Mouse (Mus musculus) C2C12 (cell line): Measurements from ENCODE around the gene Chmp2b. TPM values are rescaled to one million over a fixed set of nuclear protein-coding genes. Genes with fewer than 3 reads are reported as not detected.

Source experiments
- H3K27me3 ChIP-seq: one replicate; pipeline ENCODE4 v1.6.1; 2011; ENCODE audit not compliant: control insufficient read depth, insufficient read depth, insufficient read length
- H3K36me3 ChIP-seq: one replicate; pipeline ENCODE4 v1.6.1; 2011; ENCODE audit not compliant: control insufficient read depth, insufficient read depth
- H3K4me3 ChIP-seq: one replicate; pipeline ENCODE4 v1.5.1; 2011; ENCODE audit warnings: mild to moderate bottlenecking, control low read depth; ENCODE audit not compliant: poor library complexity, insufficient read depth, severe bottlenecking
- H3K79me2 ChIP-seq: one replicate; pipeline ENCODE4 v1.6.1; 2011; ENCODE audit not compliant: control insufficient read depth, insufficient read depth
- H3K79me3 ChIP-seq: one replicate; pipeline ENCODE4 v1.6.1; 2011; ENCODE audit warnings: low read depth, control low read depth
- H3ac ChIP-seq: one replicate; pipeline ENCODE3; 2011; ENCODE audit warnings: low read depth; ENCODE audit not compliant: control insufficient read depth, insufficient read length
- CEBPB ChIP-seq: IDR thresholded peaks from one replicate; pipeline ENCODE4 v1.6.1; 2011; ENCODE audit warnings: low read depth, mild to moderate bottlenecking, control low read depth, moderate library complexity
- CTCF ChIP-seq: IDR thresholded peaks from one replicate; pipeline ENCODE4 v1.5.1; 2011; ENCODE audit not compliant: control insufficient read depth, insufficient read depth, insufficient read length
- FOSL1 ChIP-seq: IDR thresholded peaks from one replicate; pipeline ENCODE4 v1.8.0; 2011; ENCODE audit warnings: mild to moderate bottlenecking, low read length; ENCODE audit not compliant: poor library complexity, insufficient read depth, severe bottlenecking
- MAX ChIP-seq: IDR thresholded peaks from one replicate; pipeline ENCODE4 v1.6.1; 2011; ENCODE audit warnings: mild to moderate bottlenecking, control low read depth
- MYOD1 ChIP-seq: IDR thresholded peaks from one replicate; pipeline ENCODE4 v1.6.1; 2011; ENCODE audit warnings: low read depth; ENCODE audit not compliant: control insufficient read depth, insufficient read length
- MYOG ChIP-seq: IDR thresholded peaks from one replicate; pipeline ENCODE4 v1.6.1; 2011; ENCODE audit not compliant: control insufficient read depth, insufficient read length; ENCODE audit errors: extremely low read depth
- USF1 ChIP-seq: IDR thresholded peaks from one replicate; pipeline ENCODE4 v1.6.1; 2011; ENCODE audit warnings: low read depth, mild to moderate bottlenecking, control low read depth, moderate library complexity
- long read RNA-seq, 2 experiments: library from polyadenylated mRNA; unstranded; transcript quantifications; one replicate each; pipeline ENCODE4 v2.0.0; 2019 to 2020
- polyA plus RNA-seq: library from polyadenylated mRNA; unstranded; fragments of >200 nt; fragmentation: generic; extraction: Trizol; gene quantifications from one replicate; pipeline ENCODE4 v1.2.1, GENCODE M21; 2012; ENCODE audit warnings: missing spikeins

Chmp2b gene
- polyA plus RNA-seq, result 22.2 TPM
- long read RNA-seq, experiment 1, transcript Chmp2b-201 (6 exons, 1,872 nt), result major isoform, 56 of 64 reads
- long read RNA-seq, experiment 1, partial matches to known transcripts, result 7 of 64 reads
- long read RNA-seq, experiment 1, other reads (novel, unspliced or antisense), result 0 of 64 reads
- long read RNA-seq, experiment 2, transcript Chmp2b-201 (6 exons, 1,872 nt), result major isoform, 171 of 178 reads
- long read RNA-seq, experiment 2, partial matches to known transcripts, result 2 of 178 reads
- long read RNA-seq, experiment 2, other reads (novel, unspliced or antisense), result 2 of 178 reads

GRCm38 (mm10) chr16:65561963-65562863 lies at the start of gene Chmp2b:
TSS of gene Chmp2b (minus strand) at chr16:65562726.
- Histone ChIP-seq H3K4me3 (peak within 1 kb of the TSS; percentile 72), H3K36me3 (no peaks in the 10 kb centered on the region), H3ac (peak within 1 kb of the TSS; percentile 80), H3K79me2 (peaks cover 50% of the 10 kb centered on the region), H3K79me3 (peaks cover 34% of the 10 kb centered on the region), H3K27me3 (no peaks in the 10 kb centered on the region)
- no peak for TF ChIP-seq USF1
- no peak for TF ChIP-seq MAX
- TF ChIP-seq FOSL1, result no peak
- no peak for TF ChIP-seq CTCF
- no peak for TF ChIP-seq MYOG
- no peak for TF ChIP-seq CEBPB
- TF ChIP-seq MYOD1, result no peak

GRCm38 (mm10) chr16:65611678-65612077 lies 49.2 kb upstream of the Chmp2b start:
- Histone ChIP-seq H3K79me2 (no peaks in the 10 kb centered on the region), H3K79me3 (no peaks in the 10 kb centered on the region), H3K27me3 (no peaks in the 10 kb centered on the region), H3K4me3 (no peak overlapping the region), H3K36me3 (no peaks in the 10 kb centered on the region), H3ac (no peak overlapping the region)
- TF ChIP-seq MAX (no peak), MYOG (no peak), CEBPB (no peak), FOSL1 (no peak), MYOD1 (no peak), CTCF (no peak), USF1 (no peak)

- Histone ChIP-seq H3K4me3 (no peak overlapping the region), H3K27me3 (no peaks in the 10 kb centered on the region), H3K79me3 (no peaks in the 10 kb centered on the region), H3K79me2 (no peaks in the 10 kb centered on the region), H3ac (no peak overlapping the region), H3K36me3 (no peaks in the 10 kb centered on the region)
- TF ChIP-seq MAX, result no peak
- TF ChIP-seq CTCF, result no peak
- TF ChIP-seq USF1, result no peak
- TF ChIP-seq CEBPB, result no peak
- TF ChIP-seq FOSL1, result no peak
- TF ChIP-seq MYOG, result no peak
- TF ChIP-seq MYOD1, result no peak
These were observed 38.3 kb upstream of the Chmp2b start for GRCm38 (mm10) chr16:65600798-65601197.

- Histone ChIP-seq H3K27me3 (no peaks in the 10 kb centered on the region), H3K79me2 (no peaks in the 10 kb centered on the region), H3K36me3 (no peaks in the 10 kb centered on the region), H3K4me3 (no peak overlapping the region), H3K79me3 (no peaks in the 10 kb centered on the region), H3ac (no peak overlapping the region)
- TF ChIP-seq USF1 (no peak), MYOD1 (no peak), CTCF (no peak), MYOG (no peak), MAX (no peak), CEBPB (no peak), FOSL1 (no peak)
These were observed 23.8 kb upstream of the Chmp2b start for GRCm38 (mm10) chr16:65586111-65586865.

GRCm38 (mm10) chr16:65585699-65586098 lies 23.2 kb upstream of the Chmp2b start:
- TF ChIP-seq MYOG, result no peak
- TF ChIP-seq CTCF, result no peak
- H3K79me3 ChIP-seq, result no peaks in the 10 kb centered on the region

More at GRCm38 (mm10) chr16:65585699-65586098, 23.2 kb upstream of the Chmp2b start:
- H3K4me3 ChIP-seq, result no peak overlapping the region
- H3K36me3 ChIP-seq, result no peaks in the 10 kb centered on the region
- H3ac ChIP-seq, result no peak overlapping the region
- no peaks in the 10 kb centered on the region for H3K27me3 ChIP-seq
- no peaks in the 10 kb centered on the region for H3K79me2 ChIP-seq
